Mouse (Mus musculus): Measurements from ENCODE around the gene Uncx. TPM values are rescaled to one million over a fixed set of nuclear protein-coding genes. Genes with fewer than 3 reads are reported as not detected.

The Uncx gene
- polyA plus RNA-seq (2012; ENCODE audit: insufficient read depth, insufficient read length, missing spikeins): not detected in 2 replicates

DNA sequence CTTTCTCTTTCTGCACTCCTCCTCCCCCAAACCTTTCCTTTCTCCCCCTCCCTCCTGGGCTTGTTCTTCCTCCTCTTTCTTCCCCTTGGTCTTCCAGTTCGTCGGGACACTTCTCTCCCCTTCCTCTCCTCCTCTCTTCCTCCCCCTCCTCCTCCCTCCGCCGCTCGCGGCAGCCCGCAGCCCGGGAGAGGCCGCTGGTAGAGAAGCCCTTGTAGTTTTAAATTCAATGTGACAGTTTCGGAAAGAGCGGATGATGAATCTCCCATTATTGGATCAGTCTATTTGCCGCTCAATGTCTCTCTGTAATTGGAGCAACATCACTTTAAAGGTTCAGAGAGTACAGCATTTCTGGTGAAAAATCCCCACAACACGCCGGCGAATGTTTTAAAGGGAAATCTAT is at the start of gene Uncx:
Uncx (plus strand) TSS at position 281 of the 400 bp plus-strand sequence.
- H3K4me1 ChIP-seq (ENCODE audit: control insufficient read depth, insufficient read depth, low read length): no peaks in the 10 kb centered on the region
- TF ChIP-seq CTCF (IDR thresholded peaks at IDR 0.05; ENCODE audit: low read depth, low read length) (no peak), POLR2A (IDR thresholded peaks at IDR 0.05; ENCODE audit: borderline replicate concordance, low read depth, low read length) (no peak)
- no peak within 1 kb of the TSS for H3K27ac ChIP-seq (ENCODE audit: insufficient read depth, low read depth, low read length)
- no peak within 1 kb of the TSS for H3K4me3 ChIP-seq (ENCODE audit: insufficient read depth, low read length)

- TF ChIP-seq POLR2A (IDR thresholded peaks at IDR 0.05; ENCODE audit: borderline replicate concordance, low read depth, low read length): no peak
- H3K4me3 ChIP-seq (ENCODE audit: insufficient read depth, low read length): no peak overlapping the region
- no peaks in the 10 kb centered on the region for H3K4me1 ChIP-seq (ENCODE audit: control insufficient read depth, insufficient read depth, low read length)
- no peak overlapping the region for H3K27ac ChIP-seq (ENCODE audit: insufficient read depth, low read depth, low read length)
Observed at GRCm38 (mm10) chr5:139493690-139494089, 49.6 kb upstream of the Uncx start.

GRCm38 (mm10) chr5:139495019-139495669 is 48.1 kb upstream of the Uncx start:
- no peak overlapping the region for H3K27ac ChIP-seq (ENCODE audit: insufficient read depth, low read depth, low read length)
- TF ChIP-seq POLR2A (IDR thresholded peaks at IDR 0.05; ENCODE audit: borderline replicate concordance, low read depth, low read length): no peak
- TF ChIP-seq CTCF (IDR thresholded peaks at IDR 0.05; ENCODE audit: low read depth, low read length): no peak
- no peak overlapping the region for H3K4me3 ChIP-seq (ENCODE audit: insufficient read depth, low read length)
- no peaks in the 10 kb centered on the region for H3K4me1 ChIP-seq (ENCODE audit: control insufficient read depth, insufficient read depth, low read length)

DNA sequence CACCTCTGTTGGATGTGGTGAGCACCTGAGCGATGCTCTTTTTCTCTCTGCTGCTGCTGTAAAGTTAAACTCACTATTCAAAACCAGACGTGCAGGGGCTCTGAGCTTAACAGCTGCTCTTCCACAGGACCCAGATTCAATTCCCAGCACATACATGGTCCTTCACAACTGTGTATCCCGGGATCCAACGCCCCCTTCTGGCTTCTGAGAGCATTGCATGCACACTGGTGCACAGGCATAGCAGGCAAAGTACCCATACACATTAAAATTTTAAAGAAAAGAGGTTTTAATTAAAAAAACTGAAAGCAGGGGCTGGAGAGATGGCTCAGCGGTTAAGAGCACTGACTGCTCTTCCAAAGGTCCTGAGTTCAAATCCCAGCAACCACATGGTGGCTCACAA is 46.4 kb upstream of the Uncx start:
- H3K4me1 ChIP-seq (ENCODE audit: control insufficient read depth, insufficient read depth, low read length): no peaks in the 10 kb centered on the region
- H3K27ac ChIP-seq (ENCODE audit: insufficient read depth, low read depth, low read length): no peak overlapping the region
- H3K4me3 ChIP-seq (ENCODE audit: insufficient read depth, low read length): no peak overlapping the region
- TF ChIP-seq POLR2A (IDR thresholded peaks at IDR 0.05; ENCODE audit: borderline replicate concordance, low read depth, low read length) (no peak), CTCF (IDR thresholded peaks at IDR 0.05; ENCODE audit: low read depth, low read length) (no peak)

- no peaks in the 10 kb centered on the region for H3K4me1 ChIP-seq (ENCODE audit: control insufficient read depth, insufficient read depth, low read length)
- TF ChIP-seq CTCF (IDR thresholded peaks at IDR 0.05; ENCODE audit: low read depth, low read length) (no peak), POLR2A (IDR thresholded peaks at IDR 0.05; ENCODE audit: borderline replicate concordance, low read depth, low read length) (no peak)
- no peak overlapping the region for H3K27ac ChIP-seq (ENCODE audit: insufficient read depth, low read depth, low read length)
- H3K4me3 ChIP-seq (ENCODE audit: insufficient read depth, low read length): no peak overlapping the region
Observed at GRCm38 (mm10) chr5:139498791-139499190, 44.5 kb upstream of the Uncx start.

GRCm38 (mm10) chr5:139502281-139502680 is 41.0 kb upstream of the Uncx start:
- Histone ChIP-seq H3K27ac (ENCODE audit: insufficient read depth, low read depth, low read length) (no peak overlapping the region), H3K4me1 (ENCODE audit: control insufficient read depth, insufficient read depth, low read length) (peaks cover 3% of the 10 kb centered on the region; the same call in 1 of the 2 replicates), H3K4me3 (ENCODE audit: insufficient read depth, low read length) (no peak overlapping the region)
- no peak for TF ChIP-seq POLR2A (IDR thresholded peaks at IDR 0.05; ENCODE audit: borderline replicate concordance, low read depth, low read length)
- no peak for TF ChIP-seq CTCF (IDR thresholded peaks at IDR 0.05; ENCODE audit: low read depth, low read length)

DNA sequence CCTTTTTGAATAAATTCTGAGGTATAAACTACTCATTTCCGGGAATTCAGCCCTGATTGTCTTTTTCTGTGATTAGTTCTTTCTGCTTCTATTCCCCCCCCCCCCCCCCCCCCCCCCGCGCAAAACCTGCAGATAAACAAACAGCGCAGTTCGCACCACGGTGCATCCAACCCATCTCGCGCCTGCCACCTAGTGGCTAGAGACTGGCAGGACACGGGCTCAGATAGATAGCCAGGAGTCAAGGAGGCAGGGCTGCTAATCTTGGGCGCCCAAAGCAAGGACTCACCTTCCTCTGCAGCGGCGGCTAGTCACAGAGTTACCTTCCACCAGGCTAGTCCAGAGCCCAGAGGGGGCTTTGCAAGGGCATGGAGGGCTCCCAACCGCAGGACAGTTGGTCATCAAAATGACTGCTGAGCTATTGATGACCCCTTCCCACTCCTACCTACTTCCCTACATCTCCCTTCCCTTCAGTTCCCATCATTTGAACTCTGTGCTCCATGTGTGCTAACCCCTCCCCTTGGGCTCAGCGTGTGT is 38.2 kb upstream of the Uncx start:
- TF ChIP-seq CTCF (IDR thresholded peaks at IDR 0.05; ENCODE audit: low read depth, low read length): peak; percentile 38; the same call in 1 of the 2 replicates
- TF ChIP-seq POLR2A (IDR thresholded peaks at IDR 0.05; ENCODE audit: borderline replicate concordance, low read depth, low read length): no peak
- Histone ChIP-seq H3K4me3 (ENCODE audit: insufficient read depth, low read length) (no peak overlapping the region), H3K27ac (ENCODE audit: insufficient read depth, low read depth, low read length) (no peak overlapping the region), H3K4me1 (ENCODE audit: control insufficient read depth, insufficient read depth, low read length) (peaks cover 4% of the 10 kb centered on the region; the same call in 1 of the 2 replicates)

GRCm38 (mm10) chr5:139506207-139506606 is 37.1 kb upstream of the Uncx start:
- Histone ChIP-seq H3K4me1 (ENCODE audit: control insufficient read depth, insufficient read depth, low read length) (peaks cover 4% of the 10 kb centered on the region; the same call in 1 of the 2 replicates), H3K27ac (ENCODE audit: insufficient read depth, low read depth, low read length) (no peak overlapping the region), H3K4me3 (ENCODE audit: insufficient read depth, low read length) (no peak overlapping the region)
- TF ChIP-seq CTCF (IDR thresholded peaks at IDR 0.05; ENCODE audit: low read depth, low read length): no peak

GRCm38 (mm10) chr5:139510682-139511366 is 32.5 kb upstream of the Uncx start:
- Histone ChIP-seq H3K4me3 (ENCODE audit: insufficient read depth, low read length) (no peak overlapping the region), H3K27ac (ENCODE audit: insufficient read depth, low read depth, low read length) (no peak overlapping the region), H3K4me1 (ENCODE audit: control insufficient read depth, insufficient read depth, low read length) (peaks cover 4% of the 10 kb centered on the region; the same call in 1 of the 2 replicates)
- no peak for TF ChIP-seq CTCF (IDR thresholded peaks at IDR 0.05; ENCODE audit: low read depth, low read length)
- TF ChIP-seq POLR2A (IDR thresholded peaks at IDR 0.05; ENCODE audit: borderline replicate concordance, low read depth, low read length): no peak

- no peak overlapping the region for H3K27ac ChIP-seq (ENCODE audit: insufficient read depth, low read depth, low read length)
- no peak overlapping the region for H3K4me3 ChIP-seq (ENCODE audit: insufficient read depth, low read length)
- TF ChIP-seq POLR2A (IDR thresholded peaks at IDR 0.05; ENCODE audit: borderline replicate concordance, low read depth, low read length): no peak
- TF ChIP-seq CTCF (IDR thresholded peaks at IDR 0.05; ENCODE audit: low read depth, low read length): no peak
- 0 out of 2 replicates have a peak, but pooled peaks cover 2% of the 10 kb centered on the region for H3K4me1 ChIP-seq (ENCODE audit: control insufficient read depth, insufficient read depth, low read length)
Observed at GRCm38 (mm10) chr5:139512201-139512600, 31.1 kb upstream of the Uncx start.
